8 mouse cellular contexts compared by ENCODE assay signal in genomic region chr5:124628448-124629363, GRCm38 (mm10). TPM values are rescaled to one million over a fixed set of nuclear protein-coding genes. Genes with fewer than 3 reads are reported as not detected.
DNase-seq lines count a peak whose midpoint lies in the region; ATAC-seq and TF ChIP-seq lines count a peak whose summit lies in the region.

Gene Atp6v0a2, plus strand, starts transcription at chr5:124628576.

- under 1% methylated on average over 57 of the region's 58 CpGs for WGBS in heart, embryonic 10.5 days
- under 1% methylated on average over 53 of the region's 58 CpGs for WGBS in kidney, embryonic 15.5 days

- H3K36me3 ChIP-seq in heart, embryonic 10.5 days: peaks cover 19% of the 10 kb centered on the region
- H3K36me3 ChIP-seq in kidney, embryonic 15.5 days: peaks cover 11% of the 10 kb centered on the region; the same call in 1 of the 2 replicates

- H3K4me3 ChIP-seq in bone marrow macrophage, adult 2 months (ENCODE audit: insufficient read depth, low read length): peak within 1 kb of the TSS; percentile 83
- peak within 1 kb of the TSS; percentile 96 for H3K4me3 ChIP-seq in embryonic fibroblast, embryonic 13.5 days (ENCODE audit: insufficient read depth, low read length)
- H3K4me3 ChIP-seq in heart, embryonic 10.5 days: peak within 1 kb of the TSS; percentile 99
- H3K4me3 ChIP-seq in kidney, embryonic 15.5 days (replicated peaks): peak within 1 kb of the TSS; percentile 89

- H3K9ac ChIP-seq in kidney, embryonic 15.5 days: peak within 1 kb of the TSS; percentile 83

- TF ChIP-seq POLR2A in bone marrow macrophage, adult 2 months (IDR thresholded peaks at IDR 0.05; ENCODE audit: borderline replicate concordance, low read depth, low read length): no peak
- peak; percentile 67 for TF ChIP-seq POLR2A in embryonic fibroblast, embryonic 13.5 days (IDR thresholded peaks at IDR 0.05; ENCODE audit: low read depth, low read length)

- H3K4me2 ChIP-seq in kidney, embryonic 15.5 days: peak within 1 kb of the TSS; percentile 73

- peak; percentile 97 for ATAC-seq in kidney, embryonic 15.5 days (replicated peaks; ENCODE audit: low FRiP score)
- peak; percentile 96 for ATAC-seq in monocyte, adult 5-6 weeks (replicated peaks; ENCODE audit: insufficient number of reproducible peaks, low FRiP score, low TSS enrichment, poor library complexity, severe bottlenecking)

- DNase-seq in A20 (ENCODE audit: low read depth, low spot score): peak; percentile 92
- peak; percentile 97 for DNase-seq in heart, embryonic 10.5 days (ENCODE audit: low spot score)
- peak; percentile 95 for DNase-seq in liver
- peak; percentile 98 to 99 for DNase-seq in spleen, postnatal 4 days (ENCODE audit: low spot score in 2 of 2)

- H3K27me3 ChIP-seq in heart, embryonic 10.5 days (ENCODE audit: insufficient read depth, poor library complexity, severe bottlenecking): no peaks in the 10 kb centered on the region
- no peaks in the 10 kb centered on the region for H3K27me3 ChIP-seq in kidney, embryonic 15.5 days

- no peak for TF ChIP-seq CTCF in bone marrow macrophage, adult 2 months (IDR thresholded peaks at IDR 0.05; ENCODE audit: low read depth, low read length)
- no peak for TF ChIP-seq CTCF in embryonic fibroblast, embryonic 13.5 days (IDR thresholded peaks at IDR 0.05; ENCODE audit: borderline replicate concordance, insufficient read depth, low read length)

- peaks cover 10% of the 10 kb centered on the region for H3K4me1 ChIP-seq in bone marrow macrophage, adult 2 months (ENCODE audit: control insufficient read depth, insufficient read depth, low read length)
- peaks cover 3% of the 10 kb centered on the region; the same call in 1 of the 2 replicates for H3K4me1 ChIP-seq in embryonic fibroblast, embryonic 13.5 days (ENCODE audit: control insufficient read depth, insufficient read depth, low read length)
- H3K4me1 ChIP-seq in heart, embryonic 10.5 days: peaks cover 20% of the 10 kb centered on the region
- H3K4me1 ChIP-seq in kidney, embryonic 15.5 days: peaks cover 20% of the 10 kb centered on the region

- H3K9me3 ChIP-seq in heart, embryonic 10.5 days: no peaks in the 10 kb centered on the region
- H3K9me3 ChIP-seq in kidney, embryonic 15.5 days (replicated peaks): no peaks in the 10 kb centered on the region

- peak within 1 kb of the TSS; percentile 90 for H3K27ac ChIP-seq in bone marrow macrophage, adult 2 months (ENCODE audit: insufficient read depth, low read depth, low read length)
- peak within 1 kb of the TSS; percentile 94 for H3K27ac ChIP-seq in embryonic fibroblast, embryonic 13.5 days (ENCODE audit: insufficient read depth, low read length)
- H3K27ac ChIP-seq in heart, embryonic 10.5 days: peak within 1 kb of the TSS; percentile 90
- peak within 1 kb of the TSS; percentile 93 for H3K27ac ChIP-seq in kidney, embryonic 15.5 days

RNA-seq across cellular contexts. Expression of gene Atp6v0a2, which starts in this region (rescaled TPM):
- polyA plus RNA-seq in bone marrow macrophage, adult 2 months (2012; ENCODE audit: insufficient read depth, insufficient read length, missing spikeins): 17.7 and 19.2 TPM in 2 replicates
- polyA plus RNA-seq in embryonic fibroblast, embryonic 13.5 days (2011; ENCODE audit: insufficient read length, low read depth, missing spikeins): 46.6 and 50.4 TPM in 2 replicates
- polyA plus RNA-seq in heart, embryonic 10.5 days (2016; fragmentation: Nextera tagmentation; extraction: Ambion mirVana): 40.0 and 43.6 TPM in 2 replicates
- polyA plus RNA-seq in kidney, embryonic 15.5 days (2015; fragmentation: Nextera tagmentation; extraction: Ambion mirVana): 45.7 and 47.2 TPM in 2 replicates
- total RNA-seq in monocyte, adult 5-6 weeks (2017): 26.6 to 55.9 TPM (median 27.8 TPM) in 3 replicates

Comparison
In these comparisons a context has a peak if more than half of its experiments do, and no peak if none do; other contexts are left out.
1. Peak in every context shown above with its lines: DNase-seq, ATAC-seq, H3K4me3 ChIP-seq and H3K27ac ChIP-seq.